Mouse (Mus musculus) cerebellum, adult 2 months (tissue): ENCODE data around the gene Ces2a.

Source experiments
- CTCF ChIP-seq: fragments of 200-500 bp; IDR thresholded peaks from 2 replicates; pipeline ENCODE4 v1.5.1; 2011; ENCODE audit warnings: low read depth, mild to moderate bottlenecking, control low read depth, low read length, moderate library complexity, borderline replicate concordance; ENCODE audit not compliant: insufficient read depth
- POLR2A ChIP-seq: fragments of 200-500 bp; IDR thresholded peaks from 2 replicates; pipeline ENCODE4 v1.6.1; 2011; ENCODE audit warnings: low read length, control low read depth, borderline replicate concordance; ENCODE audit not compliant: insufficient read depth

DNA sequence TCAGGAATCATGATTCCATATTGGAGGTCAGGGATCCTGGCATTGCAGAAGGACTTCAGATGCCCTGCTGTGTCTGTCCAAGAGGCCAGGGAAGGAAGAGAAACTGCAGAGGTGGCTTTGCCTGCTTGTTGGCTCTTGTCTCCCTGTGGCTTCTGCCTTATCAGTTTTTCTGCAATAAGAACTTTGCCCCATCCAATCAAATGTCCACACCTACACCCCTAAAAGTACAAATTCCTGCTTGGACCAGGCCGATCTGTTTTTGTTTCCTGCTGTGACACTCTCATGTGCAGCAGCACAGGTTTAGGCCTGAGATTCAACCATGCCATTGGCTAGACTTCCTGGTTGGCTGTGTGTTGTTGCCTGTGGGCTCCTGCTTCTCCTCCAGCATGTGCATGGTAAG is at the start of gene Ces2a:
- TF ChIP-seq POLR2A (no peak), CTCF (no peak)
